Mouse (Mus musculus): Measurements from ENCODE around the gene Pdlim5. TPM values are rescaled to one million over a fixed set of nuclear protein-coding genes. Genes with fewer than 3 reads are reported as not detected.
"Not testable (repeated sequence)": the region's sequence is repeated elsewhere in the genome, so short reads cannot be mapped to it uniquely, and the experiment has no call there.

Pdlim5 gene
- polyA plus RNA-seq, 1 experiment = 192 TPM

DNA sequence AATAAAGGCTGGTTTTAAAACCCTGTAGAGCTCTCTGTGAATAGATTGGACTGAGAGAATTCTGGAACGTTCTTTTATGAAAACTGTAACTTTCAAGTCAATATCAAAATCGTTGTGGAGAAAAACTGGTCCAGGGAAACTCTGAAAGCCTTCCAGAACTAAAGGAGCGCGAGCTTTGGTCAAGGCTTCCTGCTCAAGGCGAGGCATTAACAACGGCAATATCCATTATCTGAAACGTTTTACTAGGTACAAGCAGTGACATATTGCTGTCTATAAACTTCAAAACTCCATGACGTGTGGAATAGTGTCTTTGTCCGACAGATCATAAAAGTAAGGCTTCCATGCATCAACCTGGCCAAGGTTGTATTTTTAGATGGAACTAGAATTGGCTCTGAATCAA, 175.6 kb downstream of the Pdlim5 start:
- peaks cover 2% of the 10 kb centered on the region; the same call in 1 of the 2 replicates for H3K4me1 ChIP-seq (ENCODE audit: control insufficient read depth, insufficient read depth, low read length)
- H3K4me3 ChIP-seq (ENCODE audit: insufficient read depth, low read length) = no peak overlapping the region
- H3K27ac ChIP-seq (ENCODE audit: insufficient read depth, low read length) = no peak overlapping the region
- TF ChIP-seq POLR2A (IDR thresholded peaks at IDR 0.05; ENCODE audit: low read depth, low read length) = no peak
- no peak for TF ChIP-seq CTCF (IDR thresholded peaks at IDR 0.05; ENCODE audit: borderline replicate concordance, insufficient read depth, low read length)

DNA sequence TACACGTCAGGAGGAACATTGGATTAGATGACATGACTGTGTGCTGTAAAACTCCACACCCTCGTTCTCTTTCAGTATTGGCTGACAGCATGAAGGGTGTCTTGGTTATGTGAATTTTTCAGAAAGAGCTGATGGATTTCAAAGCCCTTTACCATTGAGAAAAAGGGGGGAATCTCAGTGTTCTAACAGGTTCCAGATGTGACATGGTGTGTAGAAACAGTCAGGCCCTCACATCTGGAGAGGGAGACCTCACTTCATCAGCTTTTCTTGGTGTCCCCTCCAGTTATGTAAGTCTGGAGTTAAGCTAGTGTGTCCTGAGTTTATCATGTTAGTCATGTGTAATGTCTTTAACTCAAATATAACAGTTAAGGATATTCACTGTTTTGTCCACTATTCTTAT, 182.7 kb downstream of the Pdlim5 start:
- H3K27ac ChIP-seq (ENCODE audit: insufficient read depth, low read length) = no peak overlapping the region
- H3K4me3 ChIP-seq (ENCODE audit: insufficient read depth, low read length) = no peak overlapping the region
- H3K4me1 ChIP-seq (ENCODE audit: control insufficient read depth, insufficient read depth, low read length) = no peaks in the 10 kb centered on the region
- no peak for TF ChIP-seq CTCF (IDR thresholded peaks at IDR 0.05; ENCODE audit: borderline replicate concordance, insufficient read depth, low read length)
- no peak for TF ChIP-seq POLR2A (IDR thresholded peaks at IDR 0.05; ENCODE audit: low read depth, low read length)

DNA sequence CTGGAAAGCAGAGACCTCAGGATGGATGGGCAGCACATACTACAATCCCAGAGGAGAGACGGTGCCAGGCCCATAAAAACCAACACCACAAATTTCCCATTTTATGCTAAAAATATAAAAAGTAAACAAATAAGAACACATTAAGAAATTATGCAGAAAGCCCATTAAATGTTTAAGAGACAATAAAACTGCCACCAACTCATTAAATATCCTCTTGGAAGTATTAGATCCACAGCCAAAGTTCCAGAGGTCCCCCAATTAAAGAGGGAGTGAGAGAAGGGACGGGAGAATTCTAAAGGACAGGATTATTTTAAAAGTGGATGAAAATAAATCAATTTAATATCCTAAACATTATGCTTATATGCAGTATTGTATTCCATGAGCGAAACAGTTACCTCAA, 183.3 kb downstream of the Pdlim5 start:
- TF ChIP-seq CTCF (IDR thresholded peaks at IDR 0.05; ENCODE audit: borderline replicate concordance, insufficient read depth, low read length) = no peak
- TF ChIP-seq POLR2A (IDR thresholded peaks at IDR 0.05; ENCODE audit: low read depth, low read length) = no peak
- Histone ChIP-seq H3K27ac (ENCODE audit: insufficient read depth, low read length) (no peak overlapping the region), H3K4me1 (ENCODE audit: control insufficient read depth, insufficient read depth, low read length) (no peaks in the 10 kb centered on the region), H3K4me3 (ENCODE audit: insufficient read depth, low read length) (no peak overlapping the region)

- Histone ChIP-seq H3K4me1 (ENCODE audit: control insufficient read depth, insufficient read depth, low read length) (no peaks in the 10 kb centered on the region), H3K27ac (ENCODE audit: insufficient read depth, low read length) (no peak overlapping the region), H3K4me3 (ENCODE audit: insufficient read depth, low read length) (no peak overlapping the region)
- no peak for TF ChIP-seq POLR2A (IDR thresholded peaks at IDR 0.05; ENCODE audit: low read depth, low read length)
- no peak for TF ChIP-seq CTCF (IDR thresholded peaks at IDR 0.05; ENCODE audit: borderline replicate concordance, insufficient read depth, low read length)
These were observed 185.5 kb downstream of the Pdlim5 start for GRCm38 (mm10) chr3:142209981-142210380.

DNA sequence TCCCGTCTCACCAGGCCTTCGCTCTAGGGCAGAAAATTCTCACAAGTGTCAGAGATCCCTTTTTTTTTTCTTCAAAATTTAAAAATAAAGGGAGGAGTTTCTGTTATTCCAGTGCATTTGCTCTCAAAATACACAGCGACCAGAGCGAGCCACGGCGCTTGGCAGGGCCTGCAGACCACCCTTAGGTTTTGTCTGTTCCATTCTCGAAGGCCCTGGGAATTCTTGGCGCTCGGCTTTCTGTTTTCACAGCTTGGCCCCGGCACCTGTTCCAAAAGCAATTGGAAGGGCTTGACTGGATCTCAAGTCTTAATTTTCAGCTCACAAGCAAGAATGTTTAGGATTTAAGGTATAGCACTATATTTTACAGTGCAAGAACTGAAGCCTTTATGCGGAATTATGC, 186.4 kb downstream of the Pdlim5 start:
- TF ChIP-seq POLR2A (IDR thresholded peaks at IDR 0.05; ENCODE audit: low read depth, low read length) (no peak), CTCF (IDR thresholded peaks at IDR 0.05; ENCODE audit: borderline replicate concordance, insufficient read depth, low read length) (no peak)
- H3K4me3 ChIP-seq (ENCODE audit: insufficient read depth, low read length) = no peak overlapping the region
- no peak overlapping the region for H3K27ac ChIP-seq (ENCODE audit: insufficient read depth, low read length)
- no peaks in the 10 kb centered on the region for H3K4me1 ChIP-seq (ENCODE audit: control insufficient read depth, insufficient read depth, low read length)

DNA sequence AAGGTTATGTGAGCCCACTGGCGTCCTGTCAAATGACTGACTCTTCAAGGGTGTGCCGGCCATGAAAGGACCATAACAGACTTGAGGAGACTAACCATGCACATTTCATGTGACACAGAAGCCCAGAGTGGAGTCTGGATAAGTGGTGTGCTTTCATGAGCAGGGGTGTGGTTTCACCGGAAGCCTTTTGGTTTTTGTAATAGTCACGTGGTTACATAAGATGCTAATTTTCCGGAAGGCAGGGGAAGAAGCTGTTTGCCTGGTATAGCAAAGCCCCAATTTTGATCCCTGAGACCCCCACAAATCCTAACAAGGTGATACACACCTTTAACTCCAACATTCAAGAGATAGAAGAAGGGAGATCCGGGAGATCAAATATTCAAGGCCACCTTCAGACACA, 188.0 kb downstream of the Pdlim5 start:
- H3K27ac ChIP-seq (ENCODE audit: insufficient read depth, low read length) = no peak overlapping the region
- TF ChIP-seq POLR2A (IDR thresholded peaks at IDR 0.05; ENCODE audit: low read depth, low read length) (no peak), CTCF (IDR thresholded peaks at IDR 0.05; ENCODE audit: borderline replicate concordance, insufficient read depth, low read length) (no peak)
- H3K4me1 ChIP-seq (ENCODE audit: control insufficient read depth, insufficient read depth, low read length) = no peaks in the 10 kb centered on the region
- no peak overlapping the region for H3K4me3 ChIP-seq (ENCODE audit: insufficient read depth, low read length)

- Histone ChIP-seq H3K4me1 (ENCODE audit: control insufficient read depth, insufficient read depth, low read length) (no peaks in the 10 kb centered on the region), H3K27ac (ENCODE audit: insufficient read depth, low read length) (no peak overlapping the region), H3K4me3 (ENCODE audit: insufficient read depth, low read length) (no peak overlapping the region)
- TF ChIP-seq POLR2A (IDR thresholded peaks at IDR 0.05; ENCODE audit: low read depth, low read length) (no peak), CTCF (IDR thresholded peaks at IDR 0.05; ENCODE audit: borderline replicate concordance, insufficient read depth, low read length) (no peak)
These were observed 189.2 kb downstream of the Pdlim5 start for GRCm38 (mm10) chr3:142206316-142206715.

GRCm38 (mm10) chr3:142196142-142196541, 199.4 kb downstream of the Pdlim5 start:
- no peak overlapping the region for H3K4me3 ChIP-seq (ENCODE audit: insufficient read depth, low read length)
- TF ChIP-seq POLR2A (IDR thresholded peaks at IDR 0.05; ENCODE audit: low read depth, low read length) (no peak), CTCF (IDR thresholded peaks at IDR 0.05; ENCODE audit: borderline replicate concordance, insufficient read depth, low read length) (no peak)
- H3K4me1 ChIP-seq (ENCODE audit: control insufficient read depth, insufficient read depth, low read length) = no peaks in the 10 kb centered on the region
- H3K27ac ChIP-seq (ENCODE audit: insufficient read depth, low read length) = no peak overlapping the region

DNA sequence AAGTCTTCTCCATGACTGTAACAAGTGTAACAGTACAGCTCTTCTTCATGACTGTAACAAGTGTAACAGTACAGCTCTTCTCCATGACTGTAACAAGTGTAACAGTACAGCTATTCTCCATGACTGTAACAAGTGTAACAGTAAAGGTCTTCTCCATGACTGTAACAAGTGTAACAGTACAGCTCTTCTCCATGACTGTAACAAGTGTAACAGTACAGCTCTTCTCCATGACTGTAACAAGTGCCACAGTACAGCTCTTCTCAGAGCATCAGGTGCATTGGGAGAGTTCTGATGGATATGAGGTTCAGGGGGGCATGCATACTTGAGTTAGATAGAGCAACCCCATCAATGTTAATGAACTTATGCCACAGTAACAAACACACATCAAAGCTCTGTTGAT, 203.9 kb downstream of the Pdlim5 start:
- not testable (repeated sequence) for H3K4me1 ChIP-seq (ENCODE audit: control insufficient read depth, insufficient read depth, low read length); H3K4me3 ChIP-seq (ENCODE audit: insufficient read depth, low read length); H3K27ac ChIP-seq (ENCODE audit: insufficient read depth, low read length)

Other genes starting within 250 kb of the Pdlim5 start
- 9.2 and 10.4 TPM in 2 replicates for gene Bmpr1b, start 226.3 kb downstream of the Pdlim5 start, polyA plus RNA-seq (2011; ENCODE audit: insufficient read length, low read depth, missing spikeins)
- gene Gbp5, start 98.3 kb upstream of the Pdlim5 start, polyA plus RNA-seq (2011; ENCODE audit: insufficient read length, low read depth, missing spikeins) = 0.67 TPM in 1 of 2 replicates, not detected in the other
- gene Gbp7, start 134.6 kb upstream of the Pdlim5 start, polyA plus RNA-seq (2011; ENCODE audit: insufficient read length, low read depth, missing spikeins) = 3.3 and 6.4 TPM in 2 replicates
- gene Gbp3, start 164.3 kb upstream of the Pdlim5 start, polyA plus RNA-seq (2011; ENCODE audit: insufficient read length, low read depth, missing spikeins) = 4.8 and 7.6 TPM in 2 replicates
- not detected in 2 replicates for gene Gbp2b, start 199.2 kb upstream of the Pdlim5 start, polyA plus RNA-seq (2011; ENCODE audit: insufficient read length, low read depth, missing spikeins)
- 17.9 and 27.3 TPM in 2 replicates for gene Gbp2, start 224.9 kb upstream of the Pdlim5 start, polyA plus RNA-seq (2011; ENCODE audit: insufficient read length, low read depth, missing spikeins)

All from embryonic fibroblast, embryonic 13.5 days (primary cell).